Mouse (Mus musculus): ENCODE measurements at regions not wholly inside any gene's neighbourhood (a gene's known extent, or its start where the extent isn't known, plus 50 kb on each side); places are given as distances from the start of the nearest gene placed in this dataset.

GRCm38 (mm10) chr15:69456191-69456770 lies 2955.6 kb upstream of the Lrrc6 start:
- Histone ChIP-seq H3K27me3 (ENCODE audit: control insufficient read depth, insufficient read depth, low read length) (no peaks in the 10 kb centered on the region), H3K27ac (replicated peaks) (no peak overlapping the region), H3K4me3 (ENCODE audit: low read depth, low read length) (no peak overlapping the region), H3K36me3 (ENCODE audit: control insufficient read depth, insufficient read depth, low read length) (no peaks in the 10 kb centered on the region), H3K4me1 (replicated peaks; ENCODE audit: control insufficient read depth, insufficient read depth) (no peaks in the 10 kb centered on the region), H3K4me2 (replicated peaks; ENCODE audit: low read depth) (no peak overlapping the region), H3K9ac (ENCODE audit: low read length) (no peak overlapping the region), H3K9me3 (ENCODE audit: control insufficient read depth, low read length) (no peaks in the 10 kb centered on the region)
- TF ChIP-seq EP300 (optimal IDR thresholded peaks at IDR 0.05), result no peak
- no peak for TF ChIP-seq CTCF (IDR thresholded peaks at IDR 0.05; ENCODE audit: low read depth)
- no peak for DNase-seq (ENCODE audit: low spot score)
- WGBS, result 85% methylated on average over 4 of the region's 4 CpGs
- ATAC-seq (ENCODE audit: low FRiP score, low TSS enrichment), result no peak

- no peak overlapping the region for H3K4me2 ChIP-seq (replicated peaks; ENCODE audit: low read depth)
- no peaks in the 10 kb centered on the region for H3K27me3 ChIP-seq (ENCODE audit: control insufficient read depth, insufficient read depth, low read length)
- no peak overlapping the region for H3K27ac ChIP-seq (replicated peaks)
- H3K4me3 ChIP-seq (ENCODE audit: low read depth, low read length), result no peak overlapping the region
- H3K36me3 ChIP-seq (ENCODE audit: control insufficient read depth, insufficient read depth, low read length), result no peaks in the 10 kb centered on the region
- no peaks in the 10 kb centered on the region for H3K9me3 ChIP-seq (ENCODE audit: control insufficient read depth, low read length)
- TF ChIP-seq EP300 (optimal IDR thresholded peaks at IDR 0.05) (no peak), CTCF (IDR thresholded peaks at IDR 0.05; ENCODE audit: low read depth) (no peak)
- no peak overlapping the region for H3K9ac ChIP-seq (ENCODE audit: low read length)
- no peaks in the 10 kb centered on the region for H3K4me1 ChIP-seq (replicated peaks; ENCODE audit: control insufficient read depth, insufficient read depth)
- no peak for DNase-seq (ENCODE audit: low spot score)
- 77% methylated on average over 3 of the region's 3 CpGs for WGBS
- ATAC-seq (ENCODE audit: low FRiP score, low TSS enrichment), result no peak
Observed at GRCm38 (mm10) chr15:69441008-69441407, 2940.3 kb upstream of the Lrrc6 start.

- ATAC-seq (ENCODE audit: low FRiP score, low TSS enrichment) (no peak), DNase-seq (ENCODE audit: low spot score) (no peak)
- no peaks in the 10 kb centered on the region for H3K4me1 ChIP-seq (replicated peaks; ENCODE audit: control insufficient read depth, insufficient read depth)
- H3K27ac ChIP-seq (replicated peaks), result no peak overlapping the region
- H3K9me3 ChIP-seq (ENCODE audit: control insufficient read depth, low read length), result no peaks in the 10 kb centered on the region
- no peaks in the 10 kb centered on the region for H3K27me3 ChIP-seq (ENCODE audit: control insufficient read depth, insufficient read depth, low read length)
- WGBS, result 90% methylated on average over 1 of the region's 1 CpGs
- H3K9ac ChIP-seq (ENCODE audit: low read length), result no peak overlapping the region
- no peaks in the 10 kb centered on the region for H3K36me3 ChIP-seq (ENCODE audit: control insufficient read depth, insufficient read depth, low read length)
- H3K4me3 ChIP-seq (ENCODE audit: low read depth, low read length), result no peak overlapping the region
- no peak overlapping the region for H3K4me2 ChIP-seq (replicated peaks; ENCODE audit: low read depth)
- TF ChIP-seq EP300 (optimal IDR thresholded peaks at IDR 0.05) (no peak), CTCF (IDR thresholded peaks at IDR 0.05; ENCODE audit: low read depth) (no peak)
Observed at GRCm38 (mm10) chr15:69413531-69414011, 2912.9 kb upstream of the Lrrc6 start.

- DNase-seq (ENCODE audit: low spot score) (no peak), ATAC-seq (ENCODE audit: low FRiP score, low TSS enrichment) (no peak)
- WGBS, result 85% methylated on average over 4 of the region's 4 CpGs
- Histone ChIP-seq H3K9me3 (ENCODE audit: control insufficient read depth, low read length) (no peaks in the 10 kb centered on the region), H3K9ac (ENCODE audit: low read length) (no peak overlapping the region), H3K4me2 (replicated peaks; ENCODE audit: low read depth) (no peak overlapping the region), H3K27ac (replicated peaks) (no peak overlapping the region), H3K36me3 (ENCODE audit: control insufficient read depth, insufficient read depth, low read length) (no peaks in the 10 kb centered on the region), H3K4me3 (ENCODE audit: low read depth, low read length) (no peak overlapping the region), H3K4me1 (replicated peaks; ENCODE audit: control insufficient read depth, insufficient read depth) (no peaks in the 10 kb centered on the region), H3K27me3 (ENCODE audit: control insufficient read depth, insufficient read depth, low read length) (no peaks in the 10 kb centered on the region)
- TF ChIP-seq EP300 (optimal IDR thresholded peaks at IDR 0.05), result no peak
Observed at GRCm38 (mm10) chr15:69389575-69389974, 2888.9 kb upstream of the Lrrc6 start.

GRCm38 (mm10) chr15:69387466-69387865 lies 2886.8 kb upstream of the Lrrc6 start:
- no peak overlapping the region for H3K4me3 ChIP-seq (ENCODE audit: low read depth, low read length)
- TF ChIP-seq EP300 (optimal IDR thresholded peaks at IDR 0.05), result no peak
- no peak for TF ChIP-seq CTCF (IDR thresholded peaks at IDR 0.05; ENCODE audit: low read depth)
- H3K36me3 ChIP-seq (ENCODE audit: control insufficient read depth, insufficient read depth, low read length), result no peaks in the 10 kb centered on the region
- H3K9me3 ChIP-seq (ENCODE audit: control insufficient read depth, low read length), result no peaks in the 10 kb centered on the region
- H3K27me3 ChIP-seq (ENCODE audit: control insufficient read depth, insufficient read depth, low read length), result no peaks in the 10 kb centered on the region
- H3K9ac ChIP-seq (ENCODE audit: low read length), result no peak overlapping the region
- no peak overlapping the region for H3K27ac ChIP-seq (replicated peaks)
- no peak for DNase-seq (ENCODE audit: low spot score)
- no peak for ATAC-seq (ENCODE audit: low FRiP score, low TSS enrichment)
- H3K4me1 ChIP-seq (replicated peaks; ENCODE audit: control insufficient read depth, insufficient read depth), result no peaks in the 10 kb centered on the region
- no peak overlapping the region for H3K4me2 ChIP-seq (replicated peaks; ENCODE audit: low read depth)

- Histone ChIP-seq H3K4me1 (replicated peaks; ENCODE audit: control insufficient read depth, insufficient read depth) (no peaks in the 10 kb centered on the region), H3K36me3 (ENCODE audit: control insufficient read depth, insufficient read depth, low read length) (no peaks in the 10 kb centered on the region), H3K9me3 (ENCODE audit: control insufficient read depth, low read length) (no peaks in the 10 kb centered on the region), H3K27ac (replicated peaks) (no peak overlapping the region), H3K9ac (ENCODE audit: low read length) (no peak overlapping the region), H3K4me3 (ENCODE audit: low read depth, low read length) (no peak overlapping the region), H3K27me3 (ENCODE audit: control insufficient read depth, insufficient read depth, low read length) (no peaks in the 10 kb centered on the region), H3K4me2 (replicated peaks; ENCODE audit: low read depth) (no peak overlapping the region)
- ATAC-seq (ENCODE audit: low FRiP score, low TSS enrichment) (no peak), DNase-seq (ENCODE audit: low spot score) (no peak)
- TF ChIP-seq EP300 (optimal IDR thresholded peaks at IDR 0.05) (no peak), CTCF (IDR thresholded peaks at IDR 0.05; ENCODE audit: low read depth) (no peak)
Observed at GRCm38 (mm10) chr15:69365440-69365839, 2864.7 kb upstream of the Lrrc6 start.

Data from stomach, postnatal 0 days (tissue).